Mouse (Mus musculus) neural tube, embryonic 10.5 days (tissue): ENCODE data around the gene Dennd6a.
"Not testable (repeated sequence)": the region's sequence is repeated elsewhere in the genome, so short reads cannot be mapped to it uniquely, and the experiment has no call there.

ENCODE experiments used
- DNase-seq: peaks from one replicate; pipeline ENCODE4 v3.0.0-alpha.2; 2017; ENCODE audit warnings: low spot score; ENCODE audit errors: extremely low spot score

Gene Dennd6a

GRCm38 (mm10) chr14:26573556-26573955 is at the start of gene Dennd6a:
Gene Dennd6a (plus strand): TSS chr14:26573856.
- not testable (repeated sequence) for DNase-seq

DNA sequence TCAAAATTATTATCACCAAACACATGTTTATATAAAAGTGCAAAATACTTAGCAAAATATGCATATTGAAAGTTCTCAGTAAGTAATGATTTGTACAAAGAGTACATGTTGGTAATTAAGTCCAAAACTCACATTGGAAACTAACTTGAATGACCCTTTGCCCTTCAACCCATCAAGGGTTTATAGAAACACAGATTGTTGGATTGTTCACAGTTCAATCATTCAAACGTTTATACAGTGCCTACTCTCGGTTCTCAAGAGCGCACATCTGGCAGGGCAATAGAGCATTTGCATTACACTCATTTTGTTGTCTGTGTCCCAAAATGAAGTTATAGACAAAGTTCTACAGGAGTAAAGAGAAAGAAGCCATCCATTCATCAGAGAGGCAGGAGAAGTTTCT is 47.7 kb upstream of the Dennd6a start:
- DNase-seq: no peak

DNA sequence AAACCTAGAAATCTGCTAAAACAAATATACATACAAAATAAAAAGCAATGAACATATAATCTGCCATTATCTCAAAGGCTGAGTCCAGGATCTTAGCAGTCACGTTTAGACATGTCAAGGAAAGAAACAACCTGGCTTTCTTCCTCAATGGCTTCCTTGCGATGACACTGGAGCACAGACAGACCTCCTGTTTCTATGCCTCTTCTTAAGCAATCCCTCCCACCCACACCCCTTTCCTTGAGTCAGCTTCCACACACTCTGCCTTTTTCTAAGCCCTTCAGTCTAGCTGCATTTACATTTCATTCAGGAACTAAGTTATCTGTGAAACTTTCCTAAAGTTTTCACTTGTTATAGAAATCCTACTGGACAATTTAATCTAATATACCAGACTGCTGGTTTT is 45.4 kb upstream of the Dennd6a start:
- DNase-seq: no peak

GRCm38 (mm10) chr14:26530350-26530749 is 43.3 kb upstream of the Dennd6a start:
- DNase-seq: no peak

- DNase-seq: no peak
These were observed 42.0 kb upstream of the Dennd6a start for GRCm38 (mm10) chr14:26531410-26532313.

DNA sequence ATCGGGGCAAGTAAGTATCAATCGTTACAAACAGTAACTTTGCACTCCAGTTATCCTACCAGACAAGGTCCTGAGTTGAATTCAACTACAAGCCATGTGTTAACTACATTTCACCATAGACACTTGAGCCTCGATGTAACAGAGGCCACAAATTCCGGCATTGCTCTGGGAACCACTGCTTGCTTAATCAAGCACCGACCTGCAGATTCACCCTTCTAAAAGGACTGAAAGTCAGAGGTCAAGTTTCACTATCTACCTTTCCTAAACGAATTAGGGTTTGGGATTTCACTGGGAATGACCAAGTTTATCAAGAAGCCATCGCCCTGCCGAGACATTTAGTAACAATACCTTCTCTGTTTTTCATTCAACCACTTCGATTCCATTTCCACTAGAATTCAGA is 40.9 kb upstream of the Dennd6a start:
- DNase-seq: no peak

GRCm38 (mm10) chr14:26533267-26533666 is 40.4 kb upstream of the Dennd6a start:
- DNase-seq: no peak

DNA sequence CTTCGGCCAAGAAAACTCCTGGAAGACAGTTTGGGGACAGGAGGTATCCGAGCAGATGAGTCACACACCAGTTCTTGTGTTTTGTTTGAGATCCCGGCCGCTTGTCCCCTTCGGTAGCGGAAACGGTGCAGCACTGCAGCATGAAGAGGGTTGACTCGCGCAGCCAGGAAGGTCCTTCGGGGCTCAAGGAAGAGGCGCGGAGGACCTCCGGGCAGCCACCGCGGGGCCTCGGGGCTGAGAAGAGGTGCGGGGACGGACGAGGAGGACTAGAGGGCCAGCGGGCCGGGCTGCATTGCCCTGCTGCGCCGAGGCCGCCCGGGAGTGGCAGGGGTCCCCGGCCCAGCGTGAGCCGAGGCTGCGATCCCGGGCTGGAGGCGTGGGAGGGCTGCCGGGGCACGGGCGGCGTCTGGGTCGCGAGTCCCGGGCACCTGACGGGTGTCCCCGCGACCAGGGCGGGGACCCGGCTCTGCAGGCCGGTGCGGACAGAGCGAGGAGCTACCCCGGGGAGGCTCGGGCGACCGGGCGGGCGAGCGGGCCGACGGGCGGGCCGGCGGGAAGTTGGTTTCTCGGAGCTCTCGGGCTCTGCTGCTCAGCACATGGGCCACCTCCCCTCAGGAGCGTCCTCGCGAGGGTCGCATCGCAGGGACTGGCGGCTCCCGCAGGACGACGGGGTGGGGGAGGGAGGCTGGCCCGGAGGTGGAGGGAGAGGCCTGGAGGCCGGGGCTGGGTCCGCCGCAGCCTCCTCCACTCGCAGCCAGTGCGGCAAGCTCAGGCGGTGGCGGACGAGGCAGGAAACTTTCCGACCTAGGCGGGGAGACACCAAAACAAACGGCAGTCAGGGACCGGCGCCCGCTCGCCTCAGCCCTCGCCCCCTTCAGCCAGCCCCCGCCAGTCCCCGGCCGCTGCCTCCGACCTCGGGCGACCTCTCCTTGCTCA is 39.6 kb upstream of the Dennd6a start:
- DNase-seq: no peak

DNA sequence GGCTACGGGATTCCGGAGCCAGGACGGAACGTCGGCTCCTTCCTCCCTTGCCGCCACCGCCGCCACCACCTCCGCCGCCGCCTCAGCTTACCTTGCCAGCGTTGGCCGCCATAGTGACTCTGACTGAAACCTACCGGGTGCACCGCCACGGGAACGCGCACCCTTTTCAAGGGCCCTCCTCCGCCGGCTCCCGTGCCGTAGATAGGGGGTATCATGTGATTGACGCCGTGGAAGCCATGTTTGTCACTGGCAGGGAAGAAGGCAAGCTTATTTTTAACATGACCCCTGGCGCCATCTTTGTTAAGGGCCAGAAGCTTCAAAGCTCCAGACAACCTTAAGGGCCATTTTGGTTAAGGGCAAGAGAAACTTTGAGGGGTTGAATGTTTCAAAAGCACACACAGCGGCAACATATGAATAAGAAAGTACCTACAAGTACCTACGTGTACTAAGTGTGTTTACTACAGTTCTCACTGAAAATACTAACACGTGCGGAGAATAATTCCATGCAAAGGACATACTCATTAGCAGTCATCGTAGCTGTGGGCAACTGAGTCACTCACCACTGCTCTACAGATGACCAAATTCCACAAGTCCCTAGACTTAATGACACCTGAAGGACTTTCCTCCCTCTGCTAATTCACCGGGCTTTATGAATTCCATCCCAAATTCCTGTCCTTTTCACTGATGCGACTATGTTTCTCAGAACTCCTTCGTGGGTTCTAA is 38.7 kb upstream of the Dennd6a start, which contains the start of gene Slmap:
TSS of gene Slmap (minus strand) at position 175 of the 723 bp plus-strand sequence.
- DNase-seq: peak; percentile 99

- no peak for DNase-seq
These were observed 34.4 kb upstream of the Dennd6a start for GRCm38 (mm10) chr14:26539241-26539640.

DNA sequence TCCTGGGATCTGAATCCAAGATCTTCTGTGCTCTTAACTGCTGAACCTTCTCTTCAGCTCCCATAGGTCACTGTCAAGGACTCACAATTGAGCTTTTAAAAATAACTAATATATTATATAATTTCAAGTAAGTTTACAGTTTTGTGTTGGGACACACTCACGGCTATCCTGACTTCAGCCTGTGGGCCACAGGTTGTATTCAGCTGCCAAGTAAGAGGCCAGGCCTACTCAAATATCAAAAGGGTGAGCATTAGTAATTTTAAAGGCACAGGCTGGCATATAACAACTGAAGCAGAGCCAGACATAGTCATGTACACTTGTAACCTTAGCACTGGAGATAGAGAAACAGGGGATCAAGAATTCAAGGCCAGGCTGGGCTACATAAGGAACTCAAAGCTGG is 33.1 kb upstream of the Dennd6a start:
- DNase-seq: no peak

DNA sequence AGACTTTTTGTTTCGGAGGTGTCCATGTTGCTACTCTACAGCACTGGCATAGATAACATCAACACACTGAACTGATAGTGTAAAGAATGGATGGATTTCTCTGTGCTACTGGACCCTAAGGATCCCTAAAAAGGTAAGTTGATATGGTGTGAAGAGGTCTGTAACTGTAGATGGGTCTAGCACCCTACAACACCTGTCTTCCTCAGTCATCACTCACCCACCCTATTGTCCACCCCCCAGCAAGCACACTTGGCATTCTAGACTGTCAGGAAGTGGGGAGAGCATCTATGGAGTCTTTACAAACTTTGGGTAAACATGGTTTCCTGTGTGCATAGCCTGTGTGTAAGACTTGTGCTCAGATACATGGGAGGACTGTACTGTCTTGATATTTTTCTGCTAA is 31.5 kb upstream of the Dennd6a start:
- DNase-seq: no peak

DNA sequence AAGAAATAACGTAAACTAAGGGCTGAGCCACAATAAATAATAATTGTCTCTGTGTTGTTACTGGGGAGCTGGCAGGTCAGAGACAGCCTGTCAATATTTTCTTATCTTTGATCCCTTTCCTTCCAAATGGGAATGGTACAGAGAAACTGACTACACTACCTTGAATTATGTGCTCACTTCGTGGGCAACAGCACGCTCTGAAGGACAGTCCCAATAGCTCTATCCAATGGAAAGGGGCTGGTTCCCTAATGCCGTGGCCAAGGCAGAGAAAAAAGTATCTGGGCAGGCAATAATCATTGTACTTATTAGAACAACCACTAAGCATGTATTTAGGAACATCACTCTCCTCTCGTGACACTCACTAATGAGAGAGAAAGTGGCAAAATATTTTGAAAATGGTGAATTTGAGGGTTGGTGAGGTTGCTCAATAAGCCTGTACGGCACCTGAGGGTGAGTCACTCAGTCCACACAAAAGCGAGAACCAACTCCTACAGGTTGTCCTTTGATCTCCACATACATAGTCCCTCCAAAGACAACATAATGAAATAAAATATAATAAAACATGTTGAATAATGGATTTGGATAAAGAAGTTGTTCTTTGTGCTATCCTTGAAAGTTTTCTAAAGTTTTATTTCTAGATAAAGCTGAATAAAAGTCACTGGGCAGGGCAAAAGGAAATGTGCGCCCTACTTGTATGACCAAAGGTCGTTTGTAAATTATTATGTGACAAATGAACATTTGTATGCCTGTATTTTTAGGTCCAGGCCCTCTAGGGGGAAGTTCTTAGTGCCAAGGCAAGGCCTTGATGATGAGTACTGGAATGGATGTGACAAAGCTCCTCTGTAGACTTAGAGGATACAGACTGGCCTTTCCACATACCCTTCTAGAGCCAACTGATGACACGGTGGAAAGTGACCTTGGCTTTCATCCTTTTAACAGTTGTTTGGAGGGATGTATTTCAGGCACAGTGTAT is 25.9 kb upstream of the Dennd6a start:
- no peak for DNase-seq

GRCm38 (mm10) chr14:26550712-26551111 is 22.9 kb upstream of the Dennd6a start:
- DNase-seq: no peak

GRCm38 (mm10) chr14:26552441-26552840 is 21.2 kb upstream of the Dennd6a start:
- DNase-seq: no peak

DNA sequence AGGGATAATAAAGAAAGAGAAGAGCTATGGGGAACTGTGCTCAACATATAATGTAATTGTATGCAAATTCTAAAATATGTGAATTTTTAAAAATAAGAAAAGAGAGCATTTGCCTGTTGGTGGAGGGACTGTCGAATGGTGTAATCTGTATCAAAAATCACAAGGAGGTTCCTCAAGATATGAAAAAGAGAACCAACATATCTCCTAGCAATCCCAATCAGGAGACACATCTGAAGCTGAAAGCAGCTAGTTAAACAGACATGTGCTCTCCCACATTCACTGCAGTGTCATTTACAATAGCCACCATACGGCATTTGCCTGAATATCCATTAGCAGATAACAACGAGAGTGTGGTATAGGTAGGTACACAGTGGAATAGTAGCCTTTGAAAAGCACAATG is 20.8 kb upstream of the Dennd6a start:
- no peak for DNase-seq

GRCm38 (mm10) chr14:26557581-26557980 is 16.1 kb upstream of the Dennd6a start:
- DNase-seq: no peak

GRCm38 (mm10) chr14:26558536-26558935 is 15.1 kb upstream of the Dennd6a start:
- DNase-seq: no peak

GRCm38 (mm10) chr14:26562247-26562646 is 11.4 kb upstream of the Dennd6a start:
- DNase-seq: no peak

DNA sequence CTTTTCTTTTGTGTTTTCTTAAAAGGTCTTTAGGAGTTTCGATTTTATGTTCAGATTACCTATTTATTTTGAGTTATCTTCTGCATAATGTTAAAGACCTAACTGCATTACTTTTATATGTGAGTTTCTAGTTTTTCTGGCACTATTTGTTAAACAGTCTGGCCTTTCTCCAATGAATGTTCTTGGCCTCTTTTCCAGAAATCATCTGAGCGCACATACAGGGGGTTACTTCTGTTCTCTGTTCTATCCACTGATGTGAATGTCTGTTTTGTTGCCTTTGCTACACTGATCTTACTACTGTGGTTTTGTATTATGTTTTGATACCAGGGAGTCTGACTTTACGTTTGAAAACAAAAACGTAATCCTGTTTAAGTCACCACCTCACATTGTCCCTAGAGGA is 3.8 kb upstream of the Dennd6a start:
- no peak for DNase-seq
